Mouse (Mus musculus) embryonic facial prominence, embryonic 10.5 days (tissue): ENCODE results near the gene Chmp2a. TPM values are rescaled to one million over a fixed set of nuclear protein-coding genes. Genes with fewer than 3 reads are reported as not detected.

ENCODE experiments used
- DNase-seq: peaks from one replicate; pipeline ENCODE4 v3.0.0-alpha.2; 2017; ENCODE audit warnings: low spot score
- H3K27ac ChIP-seq: fragments of 300-500 bp; sonication (generic); replicated peaks from 2 replicates; pipeline ENCODE4 v1.5.1; 2016; ENCODE audit warnings: mild to moderate bottlenecking
- H3K27me3 ChIP-seq: fragments of 300-500 bp; sonication (generic); replicated peaks from 2 replicates; pipeline ENCODE4 v1.6.1; 2016; ENCODE audit warnings: low read depth, mild to moderate bottlenecking; ENCODE audit not compliant: poor library complexity, severe bottlenecking
- H3K36me3 ChIP-seq: fragments of 300-500 bp; sonication (generic); replicated peaks from 2 replicates; pipeline ENCODE4 v1.6.1; 2016; ENCODE audit warnings: mild to moderate bottlenecking, moderate library complexity
- H3K4me1 ChIP-seq: fragments of 300-500 bp; sonication (generic); 2 replicates; pipeline ENCODE4 v1.6.1; 2016
- H3K4me3 ChIP-seq: fragments of 300-500 bp; sonication (generic); 2 replicates; pipeline ENCODE4 v1.5.1; 2016; ENCODE audit warnings: mild to moderate bottlenecking, moderate library complexity
- H3K9me3 ChIP-seq: fragments of 300-500 bp; sonication (generic); 2 replicates; pipeline ENCODE4 v1.6.1; 2016; ENCODE audit warnings: mild to moderate bottlenecking
- WGBS: fragments of 180-500 bp; shearing (Covaris S2); methylation state at CpG from one replicate; pipeline ENCODE4 v1.1.7; 2016; 5-methylcytosine and 5-hydroxymethylcytosine counted together
- polyA plus RNA-seq: library from polyadenylated mRNA; unstranded; fragments of >200 nt; fragmentation: Nextera tagmentation; extraction: Ambion mirVana; gene quantifications from 2 replicates; pipeline ENCODE4 v1.2.1, GENCODE M21; 2016

The Chmp2a gene
- polyA plus RNA-seq, 1 experiment from 2014 or later, result 89.1 TPM

GRCm38 (mm10) chr7:13043445-13044253, 9.0 kb upstream of the Chmp2a start:
- Histone ChIP-seq H3K27ac (peak overlapping the region; percentile 53), H3K9me3 (peaks cover 15% of the 10 kb centered on the region), H3K4me3 (peak overlapping the region; percentile 61), H3K27me3 (peaks cover 55% of the 10 kb centered on the region), H3K4me1 (peaks cover 23% of the 10 kb centered on the region), H3K36me3 (no peaks in the 10 kb centered on the region)
- DNase-seq, result peak; percentile 72
- WGBS, result 6% methylated on average over 88 of the region's 88 CpGs

- no peak for DNase-seq
- H3K27me3 ChIP-seq, result peaks cover 55% of the 10 kb centered on the region
- H3K4me3 ChIP-seq, result peak overlapping the region; percentile 61
- no peaks in the 10 kb centered on the region for H3K36me3 ChIP-seq
- WGBS, result 40% methylated on average over 16 of the region's 16 CpGs
- no peak overlapping the region for H3K27ac ChIP-seq
- H3K9me3 ChIP-seq, result peaks cover 15% of the 10 kb centered on the region
- H3K4me1 ChIP-seq, result peaks cover 24% of the 10 kb centered on the region
Observed at GRCm38 (mm10) chr7:13043120-13043444, 8.5 kb upstream of the Chmp2a start.

- no peak for DNase-seq
- Histone ChIP-seq H3K4me3 (no peak overlapping the region), H3K27ac (no peak overlapping the region), H3K27me3 (peaks cover 55% of the 10 kb centered on the region), H3K9me3 (peaks cover 15% of the 10 kb centered on the region), H3K4me1 (peaks cover 24% of the 10 kb centered on the region), H3K36me3 (no peaks in the 10 kb centered on the region)
- 78% methylated on average over 6 of the region's 6 CpGs for WGBS
Observed at GRCm38 (mm10) chr7:13042511-13042910, 7.9 kb upstream of the Chmp2a start.

GRCm38 (mm10) chr7:13041256-13041655, 6.6 kb upstream of the Chmp2a start:
- Histone ChIP-seq H3K4me1 (peaks cover 32% of the 10 kb centered on the region), H3K36me3 (peaks cover 3% of the 10 kb centered on the region), H3K4me3 (no peak overlapping the region), H3K27me3 (peaks cover 55% of the 10 kb centered on the region), H3K27ac (no peak overlapping the region), H3K9me3 (peaks cover 15% of the 10 kb centered on the region)
- WGBS, result 71% methylated on average over 1 of the region's 1 CpGs
- DNase-seq, result no peak

- Histone ChIP-seq H3K36me3 (peaks cover 19% of the 10 kb centered on the region), H3K4me1 (peaks cover 43% of the 10 kb centered on the region), H3K27ac (peak overlapping the region; percentile 100; the same call in 1 of the 2 replicates), H3K4me3 (peak overlapping the region; percentile 84), H3K27me3 (peaks cover 37% of the 10 kb centered on the region), H3K9me3 (peaks cover 15% of the 10 kb centered on the region)
- no peak for DNase-seq
- 91% methylated on average over 1 of the region's 1 CpGs for WGBS
Observed at GRCm38 (mm10) chr7:13039181-13039580, 4.6 kb upstream of the Chmp2a start.

GRCm38 (mm10) chr7:13038621-13039169, 4.1 kb upstream of the Chmp2a start:
- DNase-seq, result no peak
- Histone ChIP-seq H3K9me3 (peaks cover 12% of the 10 kb centered on the region), H3K4me1 (peaks cover 43% of the 10 kb centered on the region), H3K27me3 (peaks cover 32% of the 10 kb centered on the region), H3K36me3 (peaks cover 19% of the 10 kb centered on the region), H3K4me3 (peak overlapping the region; percentile 84), H3K27ac (peak overlapping the region; percentile 100)
- 28% methylated on average over 15 of the region's 15 CpGs for WGBS

- Histone ChIP-seq H3K36me3 (peaks cover 25% of the 10 kb centered on the region), H3K9me3 (peaks cover 5% of the 10 kb centered on the region), H3K4me3 (peak within 1 kb of the TSS; percentile 84), H3K27me3 (peaks cover 25% of the 10 kb centered on the region), H3K27ac (peak within 1 kb of the TSS; percentile 100), H3K4me1 (peaks cover 44% of the 10 kb centered on the region)
- WGBS, result under 1% methylated on average over 65 of the region's 65 CpGs
- DNase-seq, result peak; percentile 99
Observed at GRCm38 (mm10) chr7:13037901-13038555, 3.4 kb upstream of the Chmp2a start, which contains the start of gene Ube2m. TSS of gene Ube2m (minus strand) at chr7:13038275.

GRCm38 (mm10) chr7:13037366-13037765, 2.8 kb upstream of the Chmp2a start:
- peak overlapping the region; percentile 84 for H3K4me3 ChIP-seq
- H3K36me3 ChIP-seq, result peaks cover 31% of the 10 kb centered on the region
- peaks cover 19% of the 10 kb centered on the region for H3K27me3 ChIP-seq
- H3K9me3 ChIP-seq, result no peaks in the 10 kb centered on the region
- 2% methylated on average over 32 of the region's 33 CpGs for WGBS
- no peak for DNase-seq
- peak overlapping the region; percentile 100 for H3K27ac ChIP-seq
- H3K4me1 ChIP-seq, result peaks cover 48% of the 10 kb centered on the region

GRCm38 (mm10) chr7:13036806-13037205, 2.2 kb upstream of the Chmp2a start:
- peak overlapping the region; percentile 84 for H3K4me3 ChIP-seq
- peaks cover 13% of the 10 kb centered on the region for H3K27me3 ChIP-seq
- no peaks in the 10 kb centered on the region for H3K9me3 ChIP-seq
- peaks cover 48% of the 10 kb centered on the region for H3K4me1 ChIP-seq
- 47% methylated on average over 4 of the region's 4 CpGs for WGBS
- peaks cover 37% of the 10 kb centered on the region for H3K36me3 ChIP-seq
- DNase-seq, result no peak
- H3K27ac ChIP-seq, result peak overlapping the region; percentile 100

- Histone ChIP-seq H3K36me3 (peaks cover 52% of the 10 kb centered on the region), H3K9me3 (no peaks in the 10 kb centered on the region), H3K27me3 (no peaks in the 10 kb centered on the region), H3K27ac (peak overlapping the region; percentile 85), H3K4me1 (peaks cover 48% of the 10 kb centered on the region), H3K4me3 (peak overlapping the region; percentile 84)
- WGBS, result 87% methylated on average over 17 of the region's 17 CpGs
- DNase-seq, result no peak
Observed at GRCm38 (mm10) chr7:13035211-13035855, 726 bp upstream of the Chmp2a start.

GRCm38 (mm10) chr7:13033451-13034147, 1.0 kb downstream of the Chmp2a start:
- Histone ChIP-seq H3K36me3 (peaks cover 69% of the 10 kb centered on the region), H3K27me3 (no peaks in the 10 kb centered on the region), H3K4me3 (peak overlapping the region; percentile 84), H3K4me1 (peaks cover 39% of the 10 kb centered on the region), H3K9me3 (no peaks in the 10 kb centered on the region), H3K27ac (peak overlapping the region; percentile 85)
- WGBS, result 55% methylated on average over 13 of the region's 13 CpGs
- no peak for DNase-seq

GRCm38 (mm10) chr7:13032541-13032940, 2.1 kb downstream of the Chmp2a start:
- DNase-seq, result no peak
- H3K9me3 ChIP-seq, result no peaks in the 10 kb centered on the region
- H3K4me1 ChIP-seq, result peaks cover 39% of the 10 kb centered on the region
- no peak overlapping the region for H3K27ac ChIP-seq
- H3K27me3 ChIP-seq, result no peaks in the 10 kb centered on the region
- peaks cover 80% of the 10 kb centered on the region for H3K36me3 ChIP-seq
- 93% methylated on average over 7 of the region's 7 CpGs for WGBS
- H3K4me3 ChIP-seq, result peak overlapping the region; percentile 84
